Mouse (Mus musculus) intestine, postnatal 0 days (tissue): Measurements from ENCODE around the gene Irf6. TPM values are rescaled to one million over a fixed set of nuclear protein-coding genes. Genes with fewer than 3 reads are reported as not detected.

Experiments used
- ATAC-seq: fragments of 200-750 bp; cut with Nextera tagmentation; 2 replicates; pipeline ENCODE4 v1.8.0; 2017; ENCODE audit warnings: mild to moderate bottlenecking, moderate TSS enrichment, moderate library complexity
- H3K27ac ChIP-seq: fragments of 300-500 bp; sonication (generic); 2 replicates; pipeline ENCODE4 v1.5.1; 2014; ENCODE audit warnings: mild to moderate bottlenecking, low read depth, low read length, moderate library complexity
- H3K27me3 ChIP-seq: fragments of 300-500 bp; sonication (generic); replicated peaks from 2 replicates; pipeline ENCODE4 v1.6.1; 2014; ENCODE audit warnings: low read length, mixed read lengths; ENCODE audit not compliant: control insufficient read depth, insufficient read depth
- H3K36me3 ChIP-seq: fragments of 300-500 bp; sonication (generic); 2 replicates; pipeline ENCODE4 v1.6.1; 2014; ENCODE audit warnings: mild to moderate bottlenecking, moderate library complexity; ENCODE audit not compliant: control insufficient read depth, insufficient read depth
- H3K4me1 ChIP-seq: fragments of 300-500 bp; sonication (generic); replicated peaks from 2 replicates; pipeline ENCODE4 v1.6.1; 2014; ENCODE audit warnings: antibody characterized with exemption, low read length, mixed read lengths; ENCODE audit not compliant: control insufficient read depth, insufficient read depth
- H3K4me2 ChIP-seq: fragments of 300-500 bp; sonication (generic); replicated peaks from 2 replicates; pipeline ENCODE4 v1.6.1; 2014; ENCODE audit warnings: low read depth, mild to moderate bottlenecking, moderate library complexity
- H3K4me3 ChIP-seq: fragments of 300-500 bp; sonication (generic); 2 replicates; pipeline ENCODE4 v1.5.1; 2014; ENCODE audit warnings: low read depth, low read length
- H3K9ac ChIP-seq: fragments of 300-500 bp; sonication (generic); 2 replicates; pipeline ENCODE4 v1.6.1; 2014; ENCODE audit warnings: mild to moderate bottlenecking, low read depth, low read length
- H3K9me3 ChIP-seq: fragments of 300-500 bp; sonication (generic); 2 replicates; pipeline ENCODE4 v1.6.1; 2016; ENCODE audit warnings: mixed run types; ENCODE audit not compliant: control insufficient read depth
- CTCF ChIP-seq: sonication (generic); IDR thresholded peaks from 2 replicates; pipeline ENCODE4 v1.5.1; 2016; ENCODE audit warnings: low read depth, mild to moderate bottlenecking, control low read depth, antibody characterized with exemption, moderate library complexity
- WGBS: fragments of 180-500 bp; shearing (Covaris S2); extraction: QIAGEN DNeasy Blood & Tissue Kit; methylation state at CpG from one replicate; pipeline ENCODE4 v1.1.7; 2014; 5-methylcytosine and 5-hydroxymethylcytosine counted together
- polyA plus RNA-seq: library from polyadenylated mRNA; unstranded; fragments of >200 nt; fragmentation: Nextera tagmentation; extraction: Ambion mirVana; gene quantifications from 2 replicates; pipeline ENCODE4 v1.2.1, GENCODE M21; 2015

Irf6 gene
- polyA plus RNA-seq, 1 experiment from 2014 or later = 48.3 TPM

DNA sequence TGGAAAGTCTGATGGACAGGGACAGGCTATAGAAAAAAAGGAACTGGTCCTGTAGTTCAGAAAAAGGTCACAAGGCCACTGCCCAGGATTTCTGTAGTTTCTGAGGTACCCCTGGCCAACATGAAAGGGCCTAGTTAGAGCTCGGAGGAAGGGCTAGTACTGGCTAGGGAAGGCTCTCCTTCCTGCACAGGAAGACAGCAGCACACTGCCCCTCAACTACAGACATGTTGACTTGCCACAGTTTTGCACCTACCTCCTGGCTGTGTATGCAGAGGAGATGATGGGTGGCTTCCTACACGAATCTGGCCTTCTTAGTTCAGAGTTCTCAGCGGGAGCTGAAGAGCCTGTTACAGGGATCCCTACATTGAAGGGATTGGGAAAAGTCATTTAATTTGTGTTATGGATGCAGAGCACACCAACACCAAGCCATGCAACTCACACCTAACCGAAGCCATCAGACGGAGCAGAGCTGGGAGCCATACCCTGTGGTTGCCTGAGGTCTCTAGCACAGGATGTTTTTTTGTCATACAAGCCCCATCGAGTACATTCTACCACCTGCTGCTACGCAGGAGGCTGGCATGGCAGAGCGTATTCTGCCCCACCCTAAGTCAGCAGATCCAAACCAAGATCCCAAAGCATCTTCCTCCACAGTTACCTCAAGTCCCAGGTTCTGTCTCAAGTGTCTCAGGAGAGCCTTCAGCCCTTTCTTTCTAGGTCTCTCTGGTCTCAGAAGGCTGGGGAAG lies 47.9 kb downstream of the Irf6 start:
- no peak overlapping the region for H3K4me2 ChIP-seq
- no peaks in the 10 kb centered on the region for H3K27me3 ChIP-seq
- no peaks in the 10 kb centered on the region for H3K9me3 ChIP-seq
- no peak overlapping the region for H3K9ac ChIP-seq
- no peak for TF ChIP-seq CTCF
- no peaks in the 10 kb centered on the region for H3K36me3 ChIP-seq
- H3K27ac ChIP-seq = no peak overlapping the region
- H3K4me1 ChIP-seq = no peaks in the 10 kb centered on the region
- 82% methylated on average over 8 of the region's 8 CpGs for WGBS
- ATAC-seq = no peak
- H3K4me3 ChIP-seq = no peak overlapping the region

DNA sequence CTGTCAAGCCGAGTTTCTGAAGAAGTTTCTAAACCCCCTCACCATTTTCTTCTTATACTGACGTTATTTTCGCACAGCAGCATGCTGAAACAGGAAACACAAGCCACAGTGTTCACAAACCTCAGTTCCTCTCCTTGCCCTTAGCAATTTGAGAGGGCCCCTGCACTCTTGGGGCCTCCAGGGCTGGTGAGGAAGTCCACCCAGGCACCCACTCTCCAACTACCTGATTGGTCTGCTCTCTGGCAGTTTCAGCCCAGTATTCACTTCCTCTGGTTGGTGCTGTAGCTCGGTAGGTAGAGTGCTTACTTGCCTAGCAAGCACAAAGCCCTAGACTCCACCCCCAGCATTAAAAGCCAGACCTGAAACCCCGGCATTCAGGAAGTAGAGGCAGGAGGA lies 48.5 kb downstream of the Irf6 start, which contains the start of gene Traf3ip3:
Traf3ip3 (minus strand) TSS at position 321 of the 396 bp plus-strand sequence.
- no peak within 1 kb of the TSS for H3K4me3 ChIP-seq
- H3K9me3 ChIP-seq = no peaks in the 10 kb centered on the region
- no peak for ATAC-seq
- no peaks in the 10 kb centered on the region for H3K4me1 ChIP-seq
- no peaks in the 10 kb centered on the region for H3K36me3 ChIP-seq
- H3K27me3 ChIP-seq = no peaks in the 10 kb centered on the region
- H3K4me2 ChIP-seq = no peak within 1 kb of the TSS
- H3K27ac ChIP-seq = no peak within 1 kb of the TSS
- 55% methylated on average over 5 of the region's 5 CpGs for WGBS
- H3K9ac ChIP-seq = no peak within 1 kb of the TSS
- TF ChIP-seq CTCF = no peak

GRCm38 (mm10) chr1:193203821-193204220 lies 50.9 kb downstream of the Irf6 start:
- 56% methylated on average over 2 of the region's 2 CpGs for WGBS
- H3K4me1 ChIP-seq = no peaks in the 10 kb centered on the region
- no peak for TF ChIP-seq CTCF
- no peaks in the 10 kb centered on the region for H3K9me3 ChIP-seq
- no peaks in the 10 kb centered on the region for H3K36me3 ChIP-seq
- H3K4me3 ChIP-seq = no peak overlapping the region
- H3K9ac ChIP-seq = no peak overlapping the region
- ATAC-seq = no peak
- no peak overlapping the region for H3K27ac ChIP-seq
- no peaks in the 10 kb centered on the region for H3K27me3 ChIP-seq
- H3K4me2 ChIP-seq = no peak overlapping the region

- no peak overlapping the region for H3K4me3 ChIP-seq
Observed at GRCm38 (mm10) chr1:193205431-193205830, 52.5 kb downstream of the Irf6 start.

DNA sequence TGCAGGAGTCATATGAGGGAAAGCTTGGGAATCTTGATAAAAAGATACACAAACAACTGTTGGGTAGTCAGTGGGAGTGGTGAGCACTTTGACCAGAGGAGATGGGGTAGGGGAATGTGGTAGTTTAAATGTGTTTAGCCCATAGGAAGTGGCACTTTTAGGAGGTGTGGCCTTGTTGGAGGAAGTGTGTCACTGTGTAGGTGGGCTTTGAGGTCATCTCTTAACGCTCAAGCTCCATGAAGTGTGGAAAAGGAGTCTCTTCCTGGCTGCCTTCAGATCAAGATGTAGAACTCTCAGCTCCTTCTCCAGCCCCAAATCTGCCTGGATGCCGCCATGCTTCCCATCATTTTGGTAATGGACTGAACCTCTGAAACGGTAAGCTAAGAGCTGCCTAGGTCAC lies 54.6 kb downstream of the Irf6 start, which contains the start of gene Lamb3:
Lamb3 (plus strand) TSS at position 197 of the 400 bp plus-strand sequence.
- H3K27ac ChIP-seq = no peak within 1 kb of the TSS
- H3K9me3 ChIP-seq = no peaks in the 10 kb centered on the region
- no peak for ATAC-seq

More at GRCm38 (mm10) chr1:193205431-193205830, 52.5 kb downstream of the Irf6 start:
- TF ChIP-seq CTCF = no peak
- ATAC-seq = no peak
- no peaks in the 10 kb centered on the region for H3K36me3 ChIP-seq
- H3K9ac ChIP-seq = no peak overlapping the region
- H3K27ac ChIP-seq = no peak overlapping the region
- no peaks in the 10 kb centered on the region for H3K4me1 ChIP-seq
- no peaks in the 10 kb centered on the region for H3K9me3 ChIP-seq
- no peak overlapping the region for H3K4me2 ChIP-seq
- WGBS = 73% methylated on average over 2 of the region's 2 CpGs
- H3K27me3 ChIP-seq = no peaks in the 10 kb centered on the region

GRCm38 (mm10) chr1:193208178-193208577 lies 55.3 kb downstream of the Irf6 start:
- H3K4me2 ChIP-seq = no peak overlapping the region
- H3K9ac ChIP-seq = no peak overlapping the region
- 41% methylated on average over 2 of the region's 2 CpGs for WGBS
- no peaks in the 10 kb centered on the region for H3K9me3 ChIP-seq
- H3K27ac ChIP-seq = no peak overlapping the region
- peak; percentile 93 for TF ChIP-seq CTCF
- ATAC-seq = peak; percentile 45; the same call in 1 of the 2 replicates
- H3K4me3 ChIP-seq = no peak overlapping the region
- no peaks in the 10 kb centered on the region for H3K36me3 ChIP-seq
- H3K27me3 ChIP-seq = no peaks in the 10 kb centered on the region
- no peaks in the 10 kb centered on the region for H3K4me1 ChIP-seq

More for the DNA sequence above, 54.6 kb downstream of the Irf6 start, which contains the start of gene Lamb3:
- no peak for TF ChIP-seq CTCF
- Histone ChIP-seq H3K27me3 (no peaks in the 10 kb centered on the region), H3K4me3 (no peak within 1 kb of the TSS), H3K9ac (no peak within 1 kb of the TSS), H3K4me1 (no peaks in the 10 kb centered on the region), H3K36me3 (no peaks in the 10 kb centered on the region), H3K4me2 (no peak within 1 kb of the TSS)
- 81% methylated on average over 3 of the region's 3 CpGs for WGBS
